Mouse (Mus musculus): ENCODE data around the gene Col23a1.

- TF ChIP-seq POLR2A (IDR thresholded peaks at IDR 0.05; ENCODE audit: insufficient read depth, low read depth, low read length) (no peak), CTCF (IDR thresholded peaks at IDR 0.05) (no peak), EP300 (IDR thresholded peaks at IDR 0.05; ENCODE audit: insufficient read depth, low read depth, low read length) (no peak)
Measured at GRCm38 (mm10) chr11:51342776-51343175, 53.1 kb downstream of the Col23a1 start.

Data from heart, adult 2 months (tissue).